Mouse (Mus musculus) erythroblast, embryonic 14.5 days (primary cell): ENCODE results near the gene Nudcd2. TPM values are rescaled to one million over a fixed set of nuclear protein-coding genes. Genes with fewer than 3 reads are reported as not detected.

Experiments used
- H3K27me3 ChIP-seq: 2 replicates; pipeline ENCODE4 v1.6.1; 2012; ENCODE audit warnings: inconsistent platforms; ENCODE audit not compliant: control insufficient read depth
- H3K36me3 ChIP-seq: 2 replicates; pipeline ENCODE4 v1.6.1; 2012; ENCODE audit warnings: mild to moderate bottlenecking, inconsistent platforms; ENCODE audit not compliant: control insufficient read depth
- H3K4me1 ChIP-seq: 2 replicates; pipeline ENCODE4 v1.6.1; 2012; ENCODE audit warnings: inconsistent platforms; ENCODE audit not compliant: control insufficient read depth
- H3K4me3 ChIP-seq: replicated peaks from 2 replicates; pipeline ENCODE3; 2012; ENCODE audit warnings: moderate library complexity, mild to moderate bottlenecking, inconsistent platforms
- H3K9me3 ChIP-seq: 2 replicates; pipeline ENCODE4 v1.6.1; 2012; ENCODE audit warnings: low read length, inconsistent platforms, mixed read lengths; ENCODE audit not compliant: control insufficient read depth
- GATA1 ChIP-seq: IDR thresholded peaks from 2 replicates; pipeline ENCODE4 v1.6.1; 2012; ENCODE audit warnings: low read length, inconsistent platforms, mixed read lengths
- TAL1 ChIP-seq: IDR thresholded peaks from 3 replicates; pipeline ENCODE4 v1.6.1; 2012; ENCODE audit warnings: low read length, inconsistent platforms, mixed read lengths
- polyA plus RNA-seq: library from polyadenylated mRNA; stranded (reverse); fragments of >175 nt; gene quantifications from 2 replicates; pipeline ENCODE4 v1.2.3, GENCODE M21; 2012

Gene Nudcd2
- polyA plus RNA-seq, 1 experiment = 4.6 TPM

DNA sequence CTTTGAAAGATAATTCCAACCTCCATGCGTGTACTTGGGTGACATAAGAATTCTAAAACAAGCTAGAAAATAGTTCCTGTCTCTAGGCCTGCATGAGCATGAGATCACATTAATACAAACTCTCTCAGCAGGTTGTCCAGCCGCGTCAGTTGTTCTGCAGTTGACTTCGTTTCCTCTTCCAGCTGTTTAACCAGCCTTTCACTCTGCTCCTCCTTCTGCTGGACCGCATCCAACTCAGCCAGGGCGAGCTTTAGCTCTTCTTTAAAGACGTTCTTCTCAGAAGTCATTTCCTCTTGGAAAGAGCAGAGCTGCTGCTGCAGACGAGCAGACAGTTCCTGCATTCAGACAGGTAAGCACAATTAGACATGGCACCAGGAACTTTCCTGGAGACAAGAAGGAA, 19.6 kb upstream of the Nudcd2 start:
- TF ChIP-seq TAL1 = no peak
- TF ChIP-seq GATA1 = no peak
- Histone ChIP-seq H3K9me3 (no peaks in the 10 kb centered on the region), H3K27me3 (no peaks in the 10 kb centered on the region), H3K4me1 (no peaks in the 10 kb centered on the region), H3K4me3 (no peak overlapping the region), H3K36me3 (peaks cover 100% of the 10 kb centered on the region)

DNA sequence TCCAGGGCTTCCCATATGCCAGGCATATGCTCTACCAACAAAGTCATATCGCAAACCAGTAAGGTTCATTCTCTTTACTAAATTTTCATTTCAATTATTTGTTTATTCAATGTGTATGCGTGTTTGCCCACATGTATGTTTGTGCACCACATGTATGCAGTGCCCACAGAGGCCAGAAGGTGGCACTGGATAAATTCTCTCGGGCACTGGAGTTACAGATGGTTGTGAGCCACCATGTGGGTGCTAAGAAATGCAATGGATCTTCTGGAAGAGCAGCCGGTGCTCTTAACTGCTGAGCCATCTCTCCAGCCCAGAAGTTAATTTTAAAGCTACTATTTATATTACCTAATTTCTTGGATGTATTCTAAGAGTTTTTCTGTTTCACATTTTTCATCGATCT, 17.9 kb upstream of the Nudcd2 start:
- peaks cover 100% of the 10 kb centered on the region for H3K36me3 ChIP-seq
- H3K9me3 ChIP-seq = no peaks in the 10 kb centered on the region
- no peaks in the 10 kb centered on the region for H3K4me1 ChIP-seq
- H3K4me3 ChIP-seq = no peak overlapping the region
- no peak for TF ChIP-seq GATA1
- no peak for TF ChIP-seq TAL1
- no peaks in the 10 kb centered on the region for H3K27me3 ChIP-seq

DNA sequence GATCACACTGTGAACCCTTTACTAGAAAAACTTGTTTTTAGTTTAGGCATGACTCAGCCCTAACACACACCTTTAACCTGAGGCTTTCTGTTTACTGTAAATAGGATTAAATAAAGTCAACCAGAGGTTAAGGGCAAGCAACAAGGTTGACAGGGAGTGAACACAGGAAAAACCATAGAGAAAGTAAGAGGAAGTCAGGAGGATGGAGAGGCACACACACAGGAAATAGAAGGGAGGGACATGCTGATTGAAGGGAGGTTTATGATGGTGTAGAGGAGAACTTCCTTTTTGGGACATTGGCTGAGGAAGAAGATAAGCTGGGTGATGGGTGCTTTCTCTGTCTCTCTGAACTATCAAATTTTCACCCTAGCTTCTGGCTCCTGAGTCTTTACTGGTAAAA, 15.1 kb upstream of the Nudcd2 start:
- no peaks in the 10 kb centered on the region for H3K27me3 ChIP-seq
- no peaks in the 10 kb centered on the region for H3K4me1 ChIP-seq
- TF ChIP-seq TAL1 (no peak), GATA1 (no peak)
- H3K4me3 ChIP-seq = no peak overlapping the region
- peaks cover 100% of the 10 kb centered on the region for H3K36me3 ChIP-seq
- no peaks in the 10 kb centered on the region for H3K9me3 ChIP-seq

DNA sequence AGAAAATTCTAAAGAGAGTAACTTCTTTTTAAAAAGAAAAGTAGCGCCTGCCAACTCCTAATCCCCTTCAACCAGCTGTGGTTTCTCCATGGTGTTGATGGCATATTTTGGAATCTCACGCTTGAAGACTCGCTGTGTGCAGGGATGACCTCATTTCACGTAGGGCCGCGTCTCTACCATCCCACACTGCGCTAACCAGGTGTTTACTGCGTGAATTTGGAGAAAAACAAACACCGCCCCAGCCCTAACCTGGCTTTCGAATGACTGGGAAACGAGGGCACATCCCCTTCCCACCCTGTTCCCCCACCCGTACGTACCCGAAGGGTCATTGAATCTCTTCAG, 499 bp upstream of the Nudcd2 start:
- H3K9me3 ChIP-seq = no peaks in the 10 kb centered on the region
- no peak for TF ChIP-seq GATA1
- TF ChIP-seq TAL1 = no peak
- H3K4me1 ChIP-seq = peaks cover 36% of the 10 kb centered on the region
- peak overlapping the region; percentile 88 for H3K4me3 ChIP-seq
- H3K36me3 ChIP-seq = peaks cover 70% of the 10 kb centered on the region
- no peaks in the 10 kb centered on the region for H3K27me3 ChIP-seq

DNA sequence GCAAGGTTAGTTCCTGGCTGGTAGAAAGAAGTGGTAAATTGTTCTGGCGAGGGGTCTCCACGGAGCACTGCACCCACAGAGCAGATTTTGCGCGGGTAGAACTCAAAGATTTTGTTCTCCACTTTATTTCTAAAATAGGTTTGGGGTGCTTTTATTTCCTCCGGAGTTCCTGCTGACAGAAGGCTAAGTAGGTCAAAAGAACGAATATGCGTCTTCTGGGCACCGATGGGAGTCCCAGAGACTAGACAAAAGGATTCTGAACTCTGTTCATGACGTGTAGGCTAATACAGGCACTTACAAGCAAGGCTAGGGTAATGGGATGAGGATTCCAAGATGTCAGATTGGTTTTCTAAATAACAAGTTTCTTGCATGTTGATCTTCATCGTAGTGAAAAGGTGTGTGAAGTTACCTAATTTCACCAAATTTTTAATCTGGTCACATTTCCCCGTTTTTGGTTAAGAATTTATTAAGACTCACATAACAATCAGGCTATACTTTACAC, 835 bp downstream of the Nudcd2 start:
- no peaks in the 10 kb centered on the region for H3K9me3 ChIP-seq
- TF ChIP-seq GATA1 = no peak
- TF ChIP-seq TAL1 = no peak
- peak overlapping the region; percentile 88 for H3K4me3 ChIP-seq
- no peaks in the 10 kb centered on the region for H3K27me3 ChIP-seq
- peaks cover 70% of the 10 kb centered on the region for H3K36me3 ChIP-seq
- peaks cover 36% of the 10 kb centered on the region for H3K4me1 ChIP-seq

DNA sequence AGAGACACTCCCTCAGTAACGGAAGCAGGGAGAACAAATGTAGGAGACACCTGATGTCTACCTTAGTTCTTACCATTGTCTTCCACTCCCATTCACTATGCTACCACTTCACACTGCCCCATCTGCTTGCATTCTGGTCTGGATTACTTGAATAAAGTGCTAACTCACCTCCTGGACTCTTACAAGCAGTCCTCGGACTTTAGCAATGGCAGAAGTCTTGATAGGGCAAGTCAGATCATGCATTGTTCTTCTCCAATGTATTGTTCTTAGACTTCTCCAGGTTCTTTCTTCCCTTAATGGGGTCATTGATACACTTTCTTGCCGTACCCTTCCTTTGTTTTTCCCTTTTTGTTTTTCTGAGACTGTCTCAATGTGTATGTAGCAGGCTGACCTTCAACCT, 3.9 kb downstream of the Nudcd2 start:
- Histone ChIP-seq H3K27me3 (no peaks in the 10 kb centered on the region), H3K4me3 (no peak overlapping the region), H3K36me3 (peaks cover 65% of the 10 kb centered on the region), H3K4me1 (peaks cover 19% of the 10 kb centered on the region), H3K9me3 (no peaks in the 10 kb centered on the region)
- TF ChIP-seq GATA1 (no peak), TAL1 (no peak)

DNA sequence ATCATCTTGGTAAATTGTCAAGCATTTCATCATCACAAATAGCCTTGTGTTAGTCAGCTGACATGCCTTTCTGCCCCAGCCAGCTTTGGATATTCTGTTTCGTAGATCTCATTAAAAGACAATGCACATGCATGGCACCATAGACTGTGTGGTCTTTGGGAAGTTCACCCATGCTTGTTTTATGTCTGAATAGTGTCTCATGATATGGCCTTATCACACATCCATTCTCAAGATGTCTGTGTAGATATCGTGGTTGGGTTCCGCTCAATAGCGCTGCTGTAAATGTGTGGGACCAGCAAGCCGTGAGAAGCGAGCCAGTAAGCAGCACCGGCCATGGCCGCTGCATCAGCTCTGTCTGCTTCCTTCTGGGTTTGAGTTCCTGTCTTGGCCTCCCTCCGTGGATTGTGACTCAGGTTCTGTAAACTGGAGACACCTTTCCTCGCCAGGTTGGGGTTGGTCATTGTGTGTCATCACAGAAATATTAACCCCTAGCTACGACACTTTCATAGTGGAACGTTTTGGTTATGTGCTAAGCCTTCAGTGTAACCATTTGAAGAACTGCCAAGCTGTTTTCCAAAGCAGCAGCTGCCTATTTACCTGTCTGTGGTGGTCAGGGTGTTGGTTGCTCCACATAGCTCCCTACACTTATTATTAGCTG, 8.3 kb downstream of the Nudcd2 start:
- Histone ChIP-seq H3K36me3 (peaks cover 63% of the 10 kb centered on the region), H3K27me3 (no peaks in the 10 kb centered on the region)
- TF ChIP-seq GATA1 (no peak), TAL1 (no peak)

DNA sequence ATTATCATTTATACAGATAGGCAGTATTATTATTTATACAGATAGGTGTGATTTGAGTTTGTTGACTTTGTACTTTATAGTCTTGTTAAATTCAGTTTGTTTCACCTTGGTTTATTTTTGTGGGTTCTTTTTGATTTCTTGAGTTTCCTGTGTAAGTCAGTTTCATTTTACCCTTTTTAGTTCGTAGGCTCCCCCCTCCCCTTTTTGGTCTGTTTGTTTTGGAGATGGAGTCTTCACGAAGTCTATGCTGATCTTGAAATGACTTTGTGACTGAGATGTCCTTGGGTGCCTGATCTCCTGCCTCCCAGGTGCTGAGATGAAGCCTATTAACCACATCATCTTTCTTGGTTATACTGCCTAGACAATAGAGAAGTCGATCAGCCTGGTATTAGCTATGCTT, 10.9 kb downstream of the Nudcd2 start:
- Histone ChIP-seq H3K36me3 (peaks cover 41% of the 10 kb centered on the region), H3K4me1 (peaks cover 3% of the 10 kb centered on the region; the same call in 1 of the 2 replicates), H3K27me3 (no peaks in the 10 kb centered on the region), H3K4me3 (no peak overlapping the region), H3K9me3 (no peaks in the 10 kb centered on the region)
- TF ChIP-seq GATA1 (no peak), TAL1 (no peak)

More for the DNA sequence above, 8.3 kb downstream of the Nudcd2 start:
- Histone ChIP-seq H3K9me3 (no peaks in the 10 kb centered on the region), H3K4me1 (peaks cover 3% of the 10 kb centered on the region; the same call in 1 of the 2 replicates), H3K4me3 (no peak overlapping the region)

DNA sequence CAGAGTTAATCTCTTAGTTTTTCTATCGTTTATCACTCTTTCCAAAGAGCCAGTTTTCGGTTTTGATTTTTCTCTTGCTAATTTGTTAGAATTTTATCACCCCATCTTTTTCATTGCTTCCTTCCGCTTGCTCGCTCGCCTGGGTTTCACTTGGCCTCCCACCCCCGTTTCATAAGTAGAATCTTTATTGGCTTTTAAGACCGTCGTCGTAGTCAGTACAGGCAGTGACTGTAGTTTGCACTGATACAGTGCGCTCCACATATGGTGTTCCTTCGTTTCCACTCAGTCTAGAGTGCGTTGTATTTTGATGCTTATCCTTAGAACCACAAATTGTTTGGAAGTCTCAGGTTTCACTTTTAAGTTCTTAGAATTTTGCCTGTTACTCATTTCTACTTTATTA, 12.9 kb downstream of the Nudcd2 start:
- peaks cover 40% of the 10 kb centered on the region for H3K36me3 ChIP-seq
- H3K4me3 ChIP-seq = no peak overlapping the region
- TF ChIP-seq GATA1 = no peak
- no peak for TF ChIP-seq TAL1
- peaks cover 3% of the 10 kb centered on the region; the same call in 1 of the 2 replicates for H3K4me1 ChIP-seq
- H3K27me3 ChIP-seq = no peaks in the 10 kb centered on the region
- H3K9me3 ChIP-seq = no peaks in the 10 kb centered on the region

DNA sequence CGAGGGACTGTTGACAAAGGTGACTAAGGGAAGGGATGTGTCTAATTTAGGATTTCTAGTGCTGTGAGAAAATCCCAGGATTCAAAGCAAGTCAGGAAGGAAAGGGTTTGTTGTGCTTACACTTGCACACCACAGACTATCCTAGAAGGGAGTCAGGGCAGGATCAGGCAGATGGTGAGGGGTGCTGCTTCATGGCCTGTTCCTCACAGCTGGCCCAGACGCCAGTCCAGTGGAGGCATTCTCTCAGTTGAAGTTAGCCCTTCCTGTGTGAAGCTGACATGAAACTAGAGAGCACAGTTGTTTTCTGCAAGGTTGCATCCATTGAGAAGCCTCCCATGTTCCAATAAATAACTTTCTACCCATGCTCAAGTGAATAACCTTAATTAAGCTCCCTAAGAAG, 14.2 kb downstream of the Nudcd2 start:
- Histone ChIP-seq H3K36me3 (peaks cover 41% of the 10 kb centered on the region), H3K4me1 (no peaks in the 10 kb centered on the region), H3K4me3 (no peak overlapping the region), H3K27me3 (no peaks in the 10 kb centered on the region), H3K9me3 (no peaks in the 10 kb centered on the region)
- TF ChIP-seq TAL1 (no peak), GATA1 (no peak)
